In the genomic region with DNA sequence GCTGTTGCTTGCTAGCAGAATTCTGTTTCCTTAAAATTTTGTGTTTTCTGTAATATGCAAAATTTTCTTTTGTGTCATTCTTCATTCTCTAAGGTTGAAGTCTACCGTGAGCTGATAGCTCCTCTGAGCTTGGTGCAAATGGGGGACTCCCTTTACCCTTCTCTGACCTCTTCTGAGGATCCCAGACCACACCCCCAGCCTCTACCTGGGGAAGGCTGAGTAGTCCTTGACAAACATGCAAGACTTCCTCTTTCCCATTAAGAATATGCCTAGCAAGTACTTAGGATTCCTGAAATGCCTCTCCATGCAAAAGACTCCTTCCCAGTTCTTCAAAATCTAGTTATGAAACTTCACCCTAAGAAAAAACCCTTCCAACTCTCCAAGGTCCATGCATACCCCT, we compare ENCODE assay signal across 28 mouse cellular contexts.
"Had no signal": no experiment of that assay in that cellular context is flagged by ENCODE, and none has a peak within 500 bp of the region (broad histone marks: within the 10 kb centered on the region; RNA-seq: fewer than 3 reads in every experiment).

No protein-coding gene starts in this region.

- H3K27me3 ChIP-seq: embryonic facial prominence, embryonic 12.5 days; embryonic facial prominence, embryonic 13.5 days; embryonic facial prominence, embryonic 15.5 days; forebrain, embryonic 12.5 days; forebrain, embryonic 13.5 days; forebrain, embryonic 15.5 days had no signal

- H3K9ac ChIP-seq: embryonic facial prominence, embryonic 12.5 days; embryonic facial prominence, embryonic 13.5 days; embryonic facial prominence, embryonic 15.5 days; forebrain, embryonic 12.5 days; forebrain, embryonic 13.5 days; forebrain, embryonic 15.5 days; forebrain, postnatal 0 days had no signal

- H3K36me3 ChIP-seq: embryonic facial prominence, embryonic 10.5 days; embryonic facial prominence, embryonic 12.5 days; embryonic facial prominence, embryonic 13.5 days; embryonic facial prominence, embryonic 15.5 days; forebrain, embryonic 10.5 days; forebrain, embryonic 12.5 days; forebrain, embryonic 15.5 days had no signal

- H3K4me2 ChIP-seq: embryonic facial prominence, embryonic 12.5 days; embryonic facial prominence, embryonic 13.5 days; embryonic facial prominence, embryonic 15.5 days; forebrain, embryonic 12.5 days; forebrain, embryonic 13.5 days; forebrain, embryonic 15.5 days had no signal

- DNase-seq: cerebellum, adult 18-20 months; cerebellum, adult 2 months; cerebellum, adult 8-10 months; cerebellum, adult 9-10 months; cerebellum, adult 9-11 months; cerebellum, postnatal 10 days; cerebellum, postnatal 14 days; cerebellum, postnatal 25 days; cerebellum, postnatal 36 days; embryo, embryonic 11 days; forebrain, postnatal 0 days; gastrocnemius, adult 2 months; gastrocnemius, postnatal 10 days; gastrocnemius, postnatal 14 days; gastrocnemius, postnatal 25 days; gastrocnemius, postnatal 36 days; heart, adult 11 months had no signal

- H3K4me1 ChIP-seq: embryonic facial prominence, embryonic 10.5 days; embryonic facial prominence, embryonic 12.5 days; embryonic facial prominence, embryonic 13.5 days; embryonic facial prominence, embryonic 15.5 days; forebrain, embryonic 10.5 days; forebrain, embryonic 12.5 days; forebrain, embryonic 13.5 days; forebrain, embryonic 15.5 days had no signal

- H3K4me3 ChIP-seq: embryonic facial prominence, embryonic 10.5 days; embryonic facial prominence, embryonic 12.5 days; embryonic facial prominence, embryonic 13.5 days; embryonic facial prominence, embryonic 15.5 days; erythroblast, embryonic 14.5 days; forebrain, embryonic 10.5 days; forebrain, embryonic 12.5 days; forebrain, embryonic 13.5 days; forebrain, embryonic 15.5 days; gastrocnemius, adult 2 months had no signal

- H3K27ac ChIP-seq: embryonic facial prominence, embryonic 10.5 days; embryonic facial prominence, embryonic 12.5 days; embryonic facial prominence, embryonic 13.5 days; embryonic facial prominence, embryonic 15.5 days; forebrain, embryonic 10.5 days; forebrain, embryonic 12.5 days; forebrain, embryonic 13.5 days; forebrain, embryonic 15.5 days; gastrocnemius, adult 2 months had no signal

- ATAC-seq: forebrain, embryonic 13.5 days; forebrain, embryonic 14.5 days; forebrain, embryonic 15.5 days; forebrain, embryonic 16.5 days; forebrain, postnatal 0 days had no signal

- H3K9me3 ChIP-seq: embryonic facial prominence, embryonic 10.5 days; embryonic facial prominence, embryonic 12.5 days; embryonic facial prominence, embryonic 13.5 days; embryonic facial prominence, embryonic 15.5 days; forebrain, embryonic 10.5 days; forebrain, embryonic 12.5 days; forebrain, embryonic 13.5 days; forebrain, embryonic 15.5 days had no signal
